Mouse (Mus musculus): ENCODE measurements around the gene Msn.

- TF ChIP-seq CTCF (IDR thresholded peaks at IDR 0.05; ENCODE audit: low read depth), result no peak
- TF ChIP-seq EP300 (IDR thresholded peaks at IDR 0.05; ENCODE audit: low read depth), result no peak
These were observed 24.2 kb downstream of the Msn start for GRCm38 (mm10) chrX:96119997-96120396.
